Mouse (Mus musculus) central nervous system, embryonic 14 days (tissue): ENCODE results near the gene Cxcr6. TPM values are rescaled to one million over a fixed set of nuclear protein-coding genes. Genes with fewer than 3 reads are reported as not detected.

Experiments used
- polyA plus RNA-seq: library from polyadenylated mRNA; depleted of rRNA; stranded (reverse); fragments of >200 nt; gene quantifications from 2 replicates; pipeline ENCODE4 v1.2.3, GENCODE M21; 2012; rRNA removed

Cxcr6 gene
- polyA plus RNA-seq: not detected in 2 replicates

DNA sequence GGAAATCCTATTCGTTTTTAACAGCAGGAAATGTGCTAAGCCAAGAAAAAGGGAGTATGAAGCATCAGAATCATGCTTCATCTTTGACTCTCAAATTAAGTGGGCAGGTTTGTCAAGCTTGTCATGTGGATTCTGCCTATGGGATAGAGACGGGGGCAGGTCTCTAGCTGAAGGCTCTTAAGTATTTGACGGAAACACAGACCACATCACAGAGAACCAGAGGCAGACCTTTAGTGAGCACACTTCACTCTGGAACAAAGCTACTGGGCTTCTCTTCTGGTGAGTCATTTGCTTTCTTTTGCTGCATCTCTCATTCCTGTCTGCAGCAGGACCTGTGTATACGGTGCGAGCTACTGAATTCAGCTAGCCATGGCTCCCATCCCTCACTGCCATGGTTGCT lies at the start of gene Cxcr6:
Cxcr6 (plus strand) TSS at position 209 of the 400 bp plus-strand sequence.

DNA sequence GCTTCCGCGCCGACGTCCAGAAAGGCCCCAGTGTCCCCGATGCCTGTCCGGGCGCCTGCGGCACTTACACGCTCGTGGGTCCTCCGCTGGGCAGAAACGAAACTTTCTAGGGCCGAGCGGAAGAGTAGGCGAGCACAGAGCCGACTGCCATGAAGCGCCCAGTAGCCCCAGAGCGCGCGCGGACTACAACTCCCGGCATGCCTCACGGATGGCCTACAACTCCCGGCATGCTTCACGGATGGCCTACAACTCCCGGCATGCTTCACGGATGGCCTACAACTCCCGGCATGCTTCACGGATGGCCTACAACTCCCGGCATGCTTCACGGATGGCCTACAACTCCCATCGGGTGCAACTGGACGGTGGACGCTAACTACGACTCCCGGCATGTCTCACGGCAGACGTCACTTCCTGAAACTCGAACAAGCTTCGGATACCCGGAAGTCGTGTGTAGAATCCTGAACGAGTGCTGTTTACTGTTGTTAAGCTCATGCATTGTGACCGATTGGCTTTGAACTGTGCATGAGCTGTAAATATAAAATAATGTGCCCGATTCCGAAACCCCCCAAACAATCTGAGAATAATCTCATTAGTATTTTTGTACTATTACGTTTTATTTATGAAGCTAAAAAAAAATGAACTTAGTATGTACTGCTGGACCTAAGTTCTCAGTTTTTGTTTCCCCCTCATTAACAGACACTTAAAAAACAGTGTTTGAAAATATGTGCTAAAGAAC lies 45.6 kb downstream of the Cxcr6 start, which contains the start of gene Fyco1:
Fyco1 (minus strand) TSS at position 187 of the 736 bp plus-strand sequence.

Other genes with a start within 250 kb of the Cxcr6 start
- 0.27 and 0.33 TPM in 2 replicates for gene Slc6a20b, start 173.9 kb upstream of the Cxcr6 start, polyA plus RNA-seq
- 0.18 and 0.20 TPM in 2 replicates for gene Ccr9, start 128.0 kb upstream of the Cxcr6 start, polyA plus RNA-seq
- gene Slc6a20a, start 127.6 kb upstream of the Cxcr6 start, polyA plus RNA-seq: 6.7 and 6.9 TPM in 2 replicates
- gene Lztfl1, start 88.8 kb upstream of the Cxcr6 start, polyA plus RNA-seq: 24.8 and 26.2 TPM in 2 replicates
- 6.5 and 8.1 TPM in 2 replicates for gene Fyco1, start 45.4 kb downstream of the Cxcr6 start, polyA plus RNA-seq
- not detected in 2 replicates for gene Xcr1, start 55.6 kb downstream of the Cxcr6 start, polyA plus RNA-seq
- gene Ccr1, start 162.2 kb downstream of the Cxcr6 start, polyA plus RNA-seq: 1.4 and 1.8 TPM in 2 replicates
- gene Ccr1l1, start 171.9 kb downstream of the Cxcr6 start, polyA plus RNA-seq: not detected in 2 replicates
- gene Ccr3, start 215.5 kb downstream of the Cxcr6 start, polyA plus RNA-seq: 0.01 TPM in 1 of 2 replicates, not detected in the other